Mouse (Mus musculus): Measurements from ENCODE around the gene Rnf180.

Gene Rnf180

GRCm38 (mm10) chr13:105134397-105134796 lies 160.2 kb downstream of the Rnf180 start:
- intact Hi-C loops (cut with DNase I): no loop called here

GRCm38 (mm10) chr13:105132776-105133175 lies 161.8 kb downstream of the Rnf180 start:
- intact Hi-C loops (cut with DNase I): no loop called here

- intact Hi-C loops (cut with DNase I): no loop called here
Observed at GRCm38 (mm10) chr13:105132370-105132769, 162.2 kb downstream of the Rnf180 start.

- intact Hi-C loops (cut with DNase I): no loop called here
Observed at GRCm38 (mm10) chr13:105130080-105130479, 164.5 kb downstream of the Rnf180 start.

- intact Hi-C loops (cut with DNase I): no loop called here
Observed at GRCm38 (mm10) chr13:105122092-105122491, 172.5 kb downstream of the Rnf180 start.

- intact Hi-C loops (cut with DNase I): no loop called here
Observed at GRCm38 (mm10) chr13:105121617-105122016, 173.0 kb downstream of the Rnf180 start.

GRCm38 (mm10) chr13:105111599-105111998 lies 183.0 kb downstream of the Rnf180 start:
- intact Hi-C loops (cut with DNase I): no loop called here

GRCm38 (mm10) chr13:105104385-105104784 lies 190.2 kb downstream of the Rnf180 start:
- intact Hi-C loops (cut with DNase I): no loop called here

- intact Hi-C loops (cut with DNase I): no loop called here
Observed at GRCm38 (mm10) chr13:105100705-105101104, 193.9 kb downstream of the Rnf180 start.

- intact Hi-C loops (cut with DNase I): no loop called here
Observed at GRCm38 (mm10) chr13:105096316-105096715, 198.3 kb downstream of the Rnf180 start.

GRCm38 (mm10) chr13:105089276-105089675 lies 205.3 kb downstream of the Rnf180 start:
- intact Hi-C loops (cut with DNase I): no loop called here

- intact Hi-C loops (cut with DNase I): no loop called here
Observed at GRCm38 (mm10) chr13:105081862-105082261, 212.8 kb downstream of the Rnf180 start, which contains the start of gene 4933425L06Rik. 4933425L06Rik (plus strand) TSS chr13:105082122.
